Mouse (Mus musculus): ENCODE data around the gene Stoml2.
"Not testable (repeated sequence)": the region's sequence is repeated elsewhere in the genome, so short reads cannot be mapped to it uniquely, and the experiment has no call there.

Gene Stoml2

DNA sequence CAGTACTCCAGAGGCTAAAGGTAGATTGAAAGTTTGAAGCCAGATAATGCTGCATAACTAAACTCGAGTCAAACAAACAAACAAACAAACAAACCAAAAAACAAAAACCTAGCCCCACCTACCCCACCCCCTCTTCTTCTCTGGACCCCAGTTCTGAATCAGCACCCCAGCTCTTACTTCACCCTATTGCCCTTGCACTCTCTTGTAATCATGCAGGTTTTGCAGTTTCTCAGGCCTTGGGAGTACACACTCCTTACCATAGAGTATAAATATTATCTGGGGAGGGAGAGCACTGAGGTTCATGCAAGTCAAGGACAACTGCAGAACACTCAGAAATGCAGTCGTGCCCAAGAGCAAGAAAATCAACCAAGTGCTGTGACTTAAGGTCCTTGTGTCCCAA, 30.2 kb downstream of the Stoml2 start:
- Histone ChIP-seq H3K36me3 (ENCODE audit: control insufficient read depth, insufficient read depth, low read length, poor library complexity, severe bottlenecking) (peaks cover 2% of the 10 kb centered on the region; the same call in 1 of the 2 replicates), H3K27me3 (ENCODE audit: control insufficient read depth, insufficient read depth, low read length, poor library complexity, severe bottlenecking) (no peaks in the 10 kb centered on the region)
- DNase-seq (ENCODE audit: low read depth, low spot score), result no peak

DNA sequence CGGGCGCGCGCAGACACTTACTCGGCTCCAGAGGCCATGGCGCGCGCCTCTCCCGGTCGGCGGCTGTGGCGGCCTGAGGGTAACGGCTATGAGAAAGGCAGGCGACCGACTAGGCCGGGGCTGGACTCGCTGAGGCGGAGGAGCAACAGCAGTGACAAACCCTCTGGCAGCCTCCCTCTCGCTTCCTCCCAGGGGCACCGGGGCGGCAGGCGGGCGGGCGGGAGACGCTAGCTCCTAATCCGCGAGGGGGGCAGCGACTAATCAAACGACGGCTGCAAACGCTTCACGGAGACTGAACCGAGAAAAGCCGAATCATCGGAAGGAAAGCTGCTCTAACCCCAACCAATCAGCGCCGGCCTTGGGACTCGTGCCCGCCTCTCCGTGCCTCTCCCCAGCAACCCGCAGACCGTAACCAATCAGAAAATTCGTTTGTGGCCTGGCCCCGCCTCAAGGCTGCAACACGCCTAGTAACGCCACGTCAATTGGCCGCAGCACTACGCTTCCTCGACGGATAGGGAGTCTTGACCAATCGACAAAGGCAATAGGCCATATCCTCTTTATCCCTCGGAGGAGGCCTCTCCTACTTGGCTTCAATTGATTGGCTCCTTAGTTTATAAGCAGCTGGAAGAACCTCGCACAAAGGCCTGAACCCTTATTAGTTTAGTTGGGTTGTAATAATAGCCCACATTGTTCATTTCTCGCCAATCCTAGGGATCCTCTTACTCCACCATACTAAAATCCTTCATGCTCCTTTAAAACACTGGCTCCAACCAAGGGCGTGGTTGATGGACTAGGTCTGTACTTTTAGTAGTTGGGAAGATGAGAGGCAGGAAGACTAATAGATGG, 31.1 kb downstream of the Stoml2 start, which contains the start of gene Vcp:
Vcp (minus strand) TSS at position 367 of the 846 bp plus-strand sequence.
- peak; percentile 99 for DNase-seq (ENCODE audit: low read depth, low spot score)

DNA sequence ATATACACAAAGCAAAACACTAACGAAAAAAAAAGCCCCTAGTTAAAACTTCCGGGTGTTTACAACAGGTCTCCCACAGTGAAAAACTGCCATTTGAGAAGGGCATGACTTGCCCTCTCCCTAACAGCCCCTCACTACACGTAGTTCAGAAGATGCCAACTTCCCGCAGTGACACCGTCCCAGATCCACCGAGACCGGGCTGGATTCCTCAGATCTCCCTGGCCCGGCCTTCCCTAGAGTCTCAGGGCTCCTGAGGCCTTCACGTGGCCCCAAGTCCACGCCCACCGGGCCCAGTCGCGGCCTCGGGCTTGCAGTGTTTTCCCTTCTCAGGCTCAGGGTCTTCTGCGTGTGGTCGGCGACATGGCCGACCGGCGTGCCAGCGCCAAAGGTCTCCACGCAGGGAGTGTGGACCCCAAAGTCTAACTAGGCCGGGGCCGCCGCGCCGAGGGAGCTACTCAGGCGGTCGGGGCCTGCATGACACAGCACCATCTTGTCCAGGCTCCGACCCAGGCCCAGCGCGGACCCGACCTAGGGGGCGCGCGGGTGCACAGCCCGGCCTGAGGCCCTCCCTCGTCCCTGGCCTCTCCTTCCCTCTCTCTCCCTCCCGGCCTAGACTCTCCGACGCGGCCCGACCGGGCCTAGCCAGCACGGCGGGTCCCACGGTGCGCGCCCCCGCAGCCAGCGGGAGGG, 31.9 kb downstream of the Stoml2 start:
- peak; percentile 62 for DNase-seq (ENCODE audit: low read depth, low spot score)
- Histone ChIP-seq H3K36me3 (ENCODE audit: control insufficient read depth, insufficient read depth, low read length, poor library complexity, severe bottlenecking) (peaks cover 3% of the 10 kb centered on the region; the same call in 1 of the 2 replicates), H3K27me3 (ENCODE audit: control insufficient read depth, insufficient read depth, low read length, poor library complexity, severe bottlenecking) (no peaks in the 10 kb centered on the region)

More for the DNA sequence above, 31.1 kb downstream of the Stoml2 start, which contains the start of gene Vcp:
- not testable (repeated sequence) for H3K36me3 ChIP-seq (ENCODE audit: control insufficient read depth, insufficient read depth, low read length, poor library complexity, severe bottlenecking); H3K27me3 ChIP-seq (ENCODE audit: control insufficient read depth, insufficient read depth, low read length, poor library complexity, severe bottlenecking)

- no peak for DNase-seq (ENCODE audit: low read depth, low spot score)
- peaks cover 10% of the 10 kb centered on the region for H3K36me3 ChIP-seq (ENCODE audit: control insufficient read depth, insufficient read depth, low read length, poor library complexity, severe bottlenecking)
- no peaks in the 10 kb centered on the region for H3K27me3 ChIP-seq (ENCODE audit: control insufficient read depth, insufficient read depth, low read length, poor library complexity, severe bottlenecking)
Observed at GRCm38 (mm10) chr4:42998022-42998421, 33.5 kb downstream of the Stoml2 start.

DNA sequence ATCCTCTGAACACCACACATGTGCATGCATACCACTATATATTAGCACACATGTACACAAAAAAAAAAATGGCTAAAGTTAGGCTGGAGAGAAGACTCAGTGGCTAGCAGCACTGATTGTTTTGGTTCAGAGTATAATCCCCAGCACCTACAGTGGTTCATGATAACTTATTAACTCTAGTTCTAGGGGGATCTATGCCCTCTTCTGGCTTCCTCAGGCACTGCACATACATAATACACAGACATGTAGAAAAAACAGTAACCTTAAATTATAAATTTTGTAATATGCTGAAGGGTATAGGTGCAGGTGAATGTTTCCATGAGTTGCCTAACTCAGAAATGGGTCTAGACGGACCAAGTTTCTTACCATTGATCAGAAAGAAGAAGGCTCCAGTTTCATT, 43.2 kb downstream of the Stoml2 start:
- peaks cover 25% of the 10 kb centered on the region for H3K36me3 ChIP-seq (ENCODE audit: control insufficient read depth, insufficient read depth, low read length, poor library complexity, severe bottlenecking)
- peak; percentile 34 for DNase-seq (ENCODE audit: low read depth, low spot score)
- H3K27me3 ChIP-seq (ENCODE audit: control insufficient read depth, insufficient read depth, low read length, poor library complexity, severe bottlenecking), result no peaks in the 10 kb centered on the region

DNA sequence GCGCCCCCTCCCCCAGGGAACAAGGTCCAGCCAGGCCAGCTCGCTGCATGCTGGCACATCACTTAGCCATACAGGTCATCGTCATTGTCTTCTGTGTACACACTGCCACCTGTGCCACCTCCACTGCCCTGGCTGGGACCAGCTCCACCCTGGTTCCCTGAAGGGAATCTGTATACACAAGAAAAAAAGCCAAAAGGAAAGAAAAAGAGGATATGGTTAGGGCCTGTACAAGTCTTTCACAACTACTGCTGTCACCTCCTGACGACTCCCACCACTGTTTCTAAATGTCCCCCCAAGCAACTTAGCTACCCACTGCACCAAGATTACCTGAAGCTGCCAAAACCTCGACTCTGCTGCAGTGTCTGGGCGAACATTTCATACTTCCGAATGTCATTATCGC, 51.0 kb downstream of the Stoml2 start:
- H3K36me3 ChIP-seq (ENCODE audit: control insufficient read depth, insufficient read depth, low read length, poor library complexity, severe bottlenecking), result peaks cover 20% of the 10 kb centered on the region
- DNase-seq (ENCODE audit: low read depth, low spot score); H3K27me3 ChIP-seq (ENCODE audit: control insufficient read depth, insufficient read depth, low read length, poor library complexity, severe bottlenecking): not testable (repeated sequence)

DNA sequence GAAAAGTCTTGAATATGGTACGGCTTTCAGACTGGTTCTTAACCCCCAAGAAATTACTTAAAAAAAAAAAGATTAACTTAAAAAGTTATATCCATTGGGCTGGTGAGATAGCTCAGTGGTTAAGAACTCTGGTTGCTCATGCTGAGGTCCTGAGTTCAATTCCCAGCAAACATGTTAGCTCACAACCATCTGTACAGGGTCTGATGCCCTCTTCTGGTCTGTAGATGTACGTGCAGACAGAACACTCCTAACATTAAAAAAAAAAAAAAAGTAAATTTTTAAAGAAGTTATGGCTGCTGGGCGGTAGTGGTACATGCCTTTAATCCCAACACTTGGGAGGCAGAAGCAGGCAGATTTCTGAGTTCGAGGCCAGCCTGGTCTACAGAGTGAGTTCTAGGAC, 53.4 kb downstream of the Stoml2 start:
- no peaks in the 10 kb centered on the region for H3K27me3 ChIP-seq (ENCODE audit: control insufficient read depth, insufficient read depth, low read length, poor library complexity, severe bottlenecking)
- DNase-seq (ENCODE audit: low read depth, low spot score), result peak; percentile 47
- H3K36me3 ChIP-seq (ENCODE audit: control insufficient read depth, insufficient read depth, low read length, poor library complexity, severe bottlenecking), result peaks cover 12% of the 10 kb centered on the region; the same call in 1 of the 2 replicates

Data from splenic B cell, adult 2 months (primary cell).